Mouse (Mus musculus) megakaryocyte-erythroid progenitor cell, adult 5-6 weeks (primary cell): ENCODE data around the gene Ptprk. TPM values are rescaled to one million over a fixed set of nuclear protein-coding genes. Genes with fewer than 3 reads are reported as not detected.

Experiments
- ATAC-seq: replicated peaks from 2 replicates; pipeline ENCODE4 v1.8.0; 2016; ENCODE audit warnings: mild to moderate bottlenecking, inconsistent platforms; ENCODE audit not compliant: severe bottlenecking, poor library complexity, low FRiP score, low TSS enrichment
- total RNA-seq, 2 experiments: library from RNA; stranded (forward) in 1 of 2; stranded (reverse) in 1 of 2; fragments of 200-1000, 215-1000 nt in 1 of 2; fragments of >200 nt in 1 of 2; fragmentation: Nextera tagmentation in 1 of 2; gene quantifications; 2 replicates each; pipeline ENCODE4 v1.2.3; 2014 to 2017

Gene Ptprk
- total RNA-seq, 2 experiments from 2014 or later, result 0.23 TPM; not detected in 1

DNA sequence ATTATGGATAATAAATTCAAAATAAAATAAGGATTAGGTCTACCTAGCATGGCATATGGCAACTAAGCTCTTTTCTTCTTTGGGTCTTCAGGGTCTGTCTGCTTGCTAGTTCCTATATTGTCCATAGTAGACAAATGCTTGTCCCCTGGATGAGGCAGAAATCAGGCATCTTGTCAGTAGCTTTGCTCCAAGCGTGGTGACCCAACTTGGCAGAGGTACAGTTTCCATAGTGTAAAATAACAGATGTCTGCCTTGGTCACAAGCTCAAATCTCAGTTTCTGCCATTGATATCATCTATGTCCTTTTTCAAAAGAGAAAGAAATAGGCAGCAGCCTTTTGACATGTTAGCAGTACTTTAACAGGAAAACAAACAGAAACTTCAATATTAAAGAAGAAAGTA, 416.4 kb downstream of the Ptprk start:
- no peak for ATAC-seq

DNA sequence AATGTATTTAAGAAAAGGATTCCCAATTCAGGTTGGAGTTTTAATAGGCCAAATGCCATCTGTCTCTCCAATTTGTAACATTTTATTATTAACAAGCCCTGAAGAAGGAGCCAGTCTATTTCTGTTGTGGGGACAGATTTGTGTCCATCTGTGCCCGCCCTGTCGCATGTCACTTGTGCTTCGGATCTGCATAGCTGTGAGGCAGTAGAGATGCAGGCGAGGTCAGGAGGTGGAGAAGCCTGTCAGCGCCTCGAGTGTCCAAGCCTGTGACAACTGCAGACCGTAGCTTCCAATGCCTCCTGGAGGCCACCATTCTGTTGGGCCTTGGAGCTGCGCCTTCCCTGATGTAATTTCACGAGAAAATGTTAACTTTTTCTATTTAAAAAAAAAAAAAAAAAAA, 417.6 kb downstream of the Ptprk start:
- ATAC-seq, result no peak

DNA sequence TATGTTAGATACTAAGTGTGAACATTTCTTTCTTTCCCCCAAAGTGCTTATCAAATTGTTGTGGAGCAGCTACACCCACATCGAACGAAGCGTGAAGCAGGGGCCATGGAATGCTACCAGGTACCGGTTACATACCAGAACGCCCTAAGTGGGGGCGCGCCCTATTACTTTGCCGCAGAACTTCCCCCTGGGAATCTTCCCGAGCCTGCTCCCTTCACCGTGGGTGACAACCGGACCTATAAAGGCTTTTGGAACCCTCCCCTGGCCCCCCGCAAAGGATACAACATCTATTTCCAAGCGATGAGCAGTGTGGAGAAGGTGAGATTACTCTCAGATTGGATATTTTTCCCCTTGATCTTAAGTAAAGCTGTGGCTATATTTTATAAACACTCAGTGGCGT, 418.2 kb downstream of the Ptprk start:
- ATAC-seq, result no peak

DNA sequence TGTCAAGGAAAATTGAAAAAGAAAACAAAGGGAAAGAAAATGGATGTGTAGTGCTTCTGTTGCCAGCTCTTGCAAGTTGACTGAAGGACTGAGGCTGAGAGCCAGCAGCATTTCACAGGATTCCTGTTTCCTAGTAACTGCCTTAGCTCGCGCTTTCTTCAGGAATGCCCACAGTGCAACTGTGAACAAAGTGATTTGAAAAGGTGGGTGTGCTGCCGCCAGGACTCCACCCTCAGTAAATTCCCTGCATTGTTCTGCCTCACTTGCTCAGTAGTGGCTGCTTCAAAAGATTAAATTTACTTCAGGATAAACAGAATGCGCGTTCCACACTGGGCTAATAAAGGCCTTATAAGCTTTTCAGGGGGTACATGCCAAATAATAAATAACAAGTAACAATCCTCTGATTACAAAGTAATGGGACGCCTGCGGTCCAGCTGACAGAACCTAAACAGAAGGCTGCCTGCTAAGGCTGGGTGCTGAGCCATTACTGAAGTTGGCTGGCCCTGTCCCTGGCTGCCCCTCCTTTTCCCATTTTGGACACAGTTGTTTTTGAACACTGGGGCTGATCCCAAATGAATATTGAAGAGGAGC, 418.7 kb downstream of the Ptprk start:
- ATAC-seq, result no peak

DNA sequence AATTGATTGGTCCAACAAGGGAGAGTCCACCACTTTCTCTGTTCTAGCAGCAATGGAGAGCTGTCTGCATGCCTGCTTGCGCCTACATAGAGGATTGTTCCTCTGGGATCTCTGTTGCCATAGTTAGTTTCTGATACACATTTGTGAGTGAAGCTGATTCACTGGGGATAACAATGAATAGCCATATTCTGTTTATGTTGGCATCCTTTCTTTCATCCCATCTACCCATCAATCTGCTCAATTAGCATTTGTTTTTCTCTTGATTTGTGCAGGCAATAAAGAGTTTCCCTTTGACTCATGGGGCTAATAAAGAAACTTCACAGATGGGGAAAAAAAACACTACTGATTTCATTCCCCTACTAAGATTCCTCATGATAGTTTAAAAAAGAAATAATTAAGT, 423.2 kb downstream of the Ptprk start:
- ATAC-seq, result no peak

DNA sequence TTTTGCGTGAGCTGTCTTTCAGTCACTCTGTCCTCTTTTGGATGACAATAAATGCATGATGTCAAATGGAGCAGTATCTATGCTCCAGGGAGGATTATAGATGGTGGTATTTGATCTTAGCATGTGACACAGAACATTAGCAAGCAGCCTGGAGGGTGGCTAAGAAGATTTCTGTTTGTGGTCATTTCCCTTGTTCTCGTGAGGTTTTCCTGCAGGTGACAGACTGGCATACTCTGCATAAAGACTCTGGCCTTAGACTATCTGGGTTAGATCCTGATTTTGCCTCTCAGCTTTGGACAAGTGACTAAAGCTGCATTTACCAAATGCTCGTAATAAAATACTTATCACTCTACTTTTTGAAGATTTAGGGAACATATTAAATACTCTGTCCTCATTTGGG, 423.9 kb downstream of the Ptprk start:
- ATAC-seq, result no peak

DNA sequence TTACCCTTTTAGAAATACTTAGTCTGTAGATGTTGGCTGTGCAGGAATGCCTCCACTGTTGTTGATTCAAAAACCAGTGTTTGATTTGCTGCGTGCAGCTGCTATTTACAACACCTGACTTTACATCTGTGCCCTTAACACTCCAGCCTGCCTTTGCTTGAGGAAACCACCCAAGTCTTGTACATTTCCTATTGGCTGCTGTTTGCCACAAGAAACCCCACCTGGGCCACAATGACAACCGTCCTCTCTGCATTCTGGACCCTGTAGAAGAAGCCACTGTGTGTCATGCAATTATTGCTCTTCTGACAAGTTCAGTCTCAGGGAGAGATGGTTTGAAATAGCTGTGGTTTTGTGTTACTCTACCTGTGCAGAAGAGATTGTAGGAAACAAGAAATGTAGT, 439.0 kb downstream of the Ptprk start:
- no peak for ATAC-seq

DNA sequence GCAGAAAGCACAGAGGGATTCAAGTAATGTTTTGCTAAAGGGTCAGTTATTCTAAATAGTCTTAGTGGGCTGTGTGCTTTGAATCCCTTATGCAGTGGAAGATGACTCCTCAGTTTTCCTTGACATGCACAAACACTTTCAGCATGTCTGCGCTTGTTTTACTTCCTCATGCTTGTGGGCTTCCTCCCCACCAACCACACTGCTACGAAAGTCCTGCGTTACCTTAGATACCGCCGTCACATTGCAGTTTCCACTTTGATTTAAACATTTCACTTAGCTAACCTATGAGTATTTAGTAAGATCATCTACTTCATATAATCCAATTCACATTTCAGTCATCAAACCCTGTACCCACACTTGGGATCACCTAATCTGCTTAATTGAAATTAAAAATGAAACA, 441.5 kb downstream of the Ptprk start:
- ATAC-seq, result peak; percentile 18; the same call in 1 of the 2 replicates

DNA sequence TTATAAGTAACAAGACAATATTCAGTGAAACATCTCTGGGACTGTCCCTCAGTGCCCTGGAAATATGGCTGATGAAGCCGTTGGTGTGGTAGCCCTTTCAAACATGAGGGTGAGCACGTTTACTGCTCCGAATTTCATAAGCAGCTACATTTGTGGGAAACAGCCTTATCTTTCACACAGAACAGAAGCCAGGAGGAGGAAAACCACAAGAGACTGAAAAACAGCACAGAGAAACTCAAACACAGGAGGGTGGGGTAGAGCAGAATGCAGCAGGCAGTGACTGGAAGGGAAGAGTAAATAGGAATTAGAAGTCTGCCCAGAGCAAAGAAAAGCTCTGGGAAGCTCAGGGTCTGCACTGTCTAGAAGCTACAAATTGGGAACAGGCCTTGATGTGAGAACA, 443.7 kb downstream of the Ptprk start:
- peak; percentile 70 for ATAC-seq

DNA sequence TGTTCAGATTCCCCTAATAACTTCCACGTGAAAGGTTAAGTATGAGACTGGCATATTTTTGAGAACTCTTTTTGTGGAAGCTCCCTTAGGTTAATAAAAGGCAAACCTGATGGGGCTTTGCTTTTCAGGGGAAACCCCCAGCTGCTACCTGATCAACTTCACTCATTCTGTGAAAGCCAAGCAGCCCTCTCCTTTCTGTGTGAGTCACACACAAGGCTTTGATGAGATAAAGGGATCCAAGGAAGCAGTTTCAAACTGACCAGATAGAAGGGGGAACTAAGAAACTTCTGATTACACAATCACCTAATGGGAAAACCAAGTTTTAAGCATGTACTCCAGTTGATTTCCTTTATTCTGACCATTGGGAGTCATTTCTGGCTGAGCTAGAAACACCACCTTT, 445.2 kb downstream of the Ptprk start:
- ATAC-seq, result no peak

DNA sequence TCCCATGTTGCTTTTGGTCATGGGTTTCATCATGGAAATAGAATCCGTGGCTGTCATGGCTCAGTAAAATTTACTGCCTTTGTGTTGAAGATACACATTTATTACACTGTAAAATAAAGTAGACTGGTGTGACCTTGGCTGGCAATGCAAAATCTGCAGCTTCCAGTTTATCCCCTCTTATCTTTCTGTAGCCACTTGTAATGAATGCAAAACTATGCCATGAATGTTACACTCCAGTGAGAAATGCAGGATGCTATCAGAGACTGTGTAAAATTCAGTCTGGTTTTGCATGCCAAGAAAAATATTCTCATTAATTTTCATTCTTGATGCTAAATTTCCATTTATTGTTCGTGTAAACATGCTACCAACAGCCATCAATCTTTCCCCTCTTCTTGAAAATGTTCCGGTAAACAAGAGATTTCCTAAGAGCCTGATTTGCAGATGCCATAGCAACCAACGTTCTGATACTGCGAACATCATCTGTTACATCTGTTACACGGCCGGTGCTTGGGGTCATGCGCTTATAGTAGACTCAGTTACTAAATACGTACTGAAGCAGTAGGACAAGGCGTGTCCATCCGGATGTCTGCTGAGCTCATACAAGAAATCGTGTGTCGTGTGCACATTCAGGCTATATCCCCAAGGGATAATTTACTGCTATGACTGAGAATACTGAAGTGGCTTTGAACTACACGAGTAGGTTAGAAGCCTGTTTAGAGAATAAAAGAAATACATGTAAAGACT, 449.5 kb downstream of the Ptprk start:
- ATAC-seq, result no peak

DNA sequence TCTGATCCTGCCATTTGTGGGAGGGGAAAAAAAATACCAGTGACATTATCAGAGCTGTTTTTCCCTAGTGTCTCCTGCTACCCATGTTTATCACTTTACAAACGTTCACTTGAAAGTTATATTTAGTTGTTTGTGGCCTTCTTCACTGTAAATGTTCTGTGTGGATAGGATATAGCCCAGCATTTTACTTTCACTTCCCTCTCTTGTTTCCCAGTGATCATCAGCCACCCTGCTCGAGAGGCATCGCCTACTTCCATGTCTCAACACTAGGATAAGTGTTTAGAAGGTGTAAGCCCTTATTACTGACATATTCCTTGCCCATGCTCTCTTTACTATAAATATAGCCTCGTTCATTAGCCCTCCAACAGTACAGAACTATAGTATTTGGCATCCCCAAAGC, 466.0 kb downstream of the Ptprk start:
- no peak for ATAC-seq

DNA sequence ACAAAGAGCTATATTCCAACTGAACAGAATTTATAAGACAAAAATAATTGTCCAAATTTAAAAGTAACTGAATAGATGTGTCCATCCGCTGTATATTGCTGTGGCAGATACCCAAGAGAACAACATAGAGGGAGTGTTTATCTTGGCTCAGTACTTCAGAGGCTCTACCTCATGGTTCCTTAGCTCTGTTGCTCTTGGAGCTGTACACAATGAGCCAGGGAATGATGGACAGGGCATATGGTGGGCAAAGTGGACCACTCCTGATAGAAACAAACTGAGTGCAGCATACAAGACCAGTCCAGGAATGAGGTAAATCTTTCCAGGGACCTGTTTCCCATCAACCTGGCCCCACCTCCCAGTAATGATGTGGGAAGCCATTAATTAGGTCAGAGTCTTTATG, 468.1 kb downstream of the Ptprk start:
- no peak for ATAC-seq

DNA sequence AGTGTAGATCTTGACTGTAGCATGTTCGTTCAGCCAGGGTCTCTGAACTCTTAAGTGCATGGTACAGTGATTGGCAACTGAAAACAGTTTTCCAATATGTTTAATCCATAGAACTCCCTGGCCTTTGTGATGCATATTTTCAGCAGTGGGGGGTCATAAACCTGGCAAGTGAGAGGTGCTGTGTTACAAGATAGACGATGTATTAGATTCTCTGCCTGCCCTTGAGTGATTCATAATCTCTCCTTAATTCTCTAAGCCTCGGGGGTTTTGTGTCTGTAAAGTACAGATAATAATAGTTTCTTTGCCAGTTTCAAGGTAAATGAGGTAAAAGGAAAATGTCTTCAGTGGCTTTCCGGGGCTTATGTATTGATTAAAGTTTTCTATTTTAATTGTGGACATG, 475.9 kb downstream of the Ptprk start:
- ATAC-seq, result peak; percentile 71

DNA sequence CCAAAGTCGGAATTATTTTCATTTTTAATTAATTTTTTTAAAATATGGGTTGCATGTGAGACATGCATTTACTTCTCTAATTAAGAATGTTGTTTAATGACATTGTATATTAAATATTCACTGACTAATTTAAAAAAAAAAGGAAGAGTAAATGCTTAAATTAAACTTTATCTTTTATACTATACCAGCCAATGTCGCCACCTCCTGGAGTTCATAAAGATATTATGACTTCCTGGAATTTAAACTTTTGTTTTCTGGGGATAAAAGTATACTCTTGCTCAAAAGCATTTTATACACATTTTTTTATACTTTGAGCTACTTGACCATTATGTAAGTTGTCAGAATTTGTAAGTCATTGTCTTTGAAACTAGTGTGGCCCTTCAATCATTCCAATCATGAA, 477.4 kb downstream of the Ptprk start:
- ATAC-seq, result no peak

DNA sequence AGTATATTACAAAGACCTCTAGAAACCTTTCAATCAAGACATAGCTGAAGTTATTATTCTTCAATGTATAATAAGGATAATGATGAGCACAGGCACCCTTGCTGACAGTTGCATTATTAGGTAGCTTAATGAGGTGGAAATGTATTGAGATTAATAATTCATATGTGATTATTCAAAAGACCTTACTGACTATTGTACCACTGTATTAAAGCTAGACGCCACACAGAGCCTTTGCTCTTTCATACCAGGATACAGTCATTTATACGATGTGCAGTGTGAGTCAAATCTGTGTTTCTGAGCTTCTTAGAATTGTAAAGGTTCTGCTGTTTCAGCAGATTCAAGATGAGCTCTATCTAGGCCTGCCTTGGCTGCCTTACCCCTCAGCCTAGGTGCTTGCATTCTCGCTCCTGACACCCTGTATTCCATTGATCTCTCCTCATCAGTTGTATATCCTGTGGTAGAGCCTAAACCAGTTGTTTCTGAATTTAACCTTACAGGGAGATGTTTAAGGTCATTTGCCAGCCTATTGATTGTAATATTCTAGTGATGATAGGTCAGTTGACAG, 489.6 kb downstream of the Ptprk start:
- no peak for ATAC-seq

DNA sequence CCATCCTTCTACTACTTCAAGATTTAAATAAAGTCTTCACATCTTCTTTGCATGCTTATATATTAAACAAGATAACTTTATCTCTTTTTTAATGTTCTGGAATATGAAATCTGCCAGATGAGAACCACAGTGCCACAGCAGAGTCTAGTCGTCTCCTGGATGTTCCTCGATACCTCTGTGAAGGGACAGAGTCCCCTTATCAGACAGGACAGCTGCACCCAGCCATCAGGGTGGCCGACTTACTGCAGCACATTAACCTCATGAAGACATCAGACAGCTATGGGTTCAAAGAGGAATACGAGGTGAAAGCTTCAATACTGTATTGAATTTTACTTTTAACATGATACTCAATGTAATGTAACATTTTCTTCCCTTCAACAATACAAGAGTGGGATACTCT, 491.8 kb downstream of the Ptprk start:
- ATAC-seq, result peak; percentile 99

DNA sequence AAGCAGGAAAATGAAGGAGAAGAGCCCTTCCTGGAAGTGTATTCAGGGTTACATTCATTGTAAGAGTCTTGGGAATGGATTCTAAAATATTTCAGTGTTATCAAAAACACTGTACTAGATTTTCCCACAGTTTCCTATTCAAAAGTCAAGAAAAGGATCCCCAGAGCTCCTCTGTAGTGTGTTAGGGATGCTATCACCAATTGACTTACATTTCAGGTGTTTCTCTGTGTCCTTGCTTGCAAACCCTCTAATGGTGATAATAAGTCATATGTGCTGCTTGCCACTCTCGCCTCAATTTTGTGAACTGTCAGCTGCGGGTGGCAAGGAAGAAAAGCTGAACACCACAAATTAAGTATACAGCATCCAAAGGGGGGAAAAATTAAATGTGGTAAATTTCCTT, 492.2 kb downstream of the Ptprk start:
- ATAC-seq, result peak; percentile 13; the same call in 1 of the 2 replicates

DNA sequence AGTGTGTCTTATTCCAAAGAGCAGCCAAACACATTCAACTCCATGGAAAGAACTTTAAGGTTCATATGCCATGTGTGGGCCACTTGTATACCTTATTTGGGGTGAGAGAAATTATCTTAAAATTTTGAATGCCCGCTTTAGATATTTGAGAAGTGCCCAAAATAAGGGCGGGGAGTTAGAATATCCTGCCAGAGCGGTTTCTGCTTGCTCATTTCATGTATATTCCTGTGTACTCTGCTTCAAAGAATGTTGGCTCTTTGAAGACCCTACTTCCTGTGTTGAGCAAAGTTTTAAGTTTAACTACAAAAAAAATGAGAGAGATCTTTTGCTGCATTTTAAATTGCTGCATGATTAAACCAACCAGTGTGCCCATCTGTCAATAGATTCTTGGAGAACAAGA, 492.8 kb downstream of the Ptprk start:
- ATAC-seq, result no peak

DNA sequence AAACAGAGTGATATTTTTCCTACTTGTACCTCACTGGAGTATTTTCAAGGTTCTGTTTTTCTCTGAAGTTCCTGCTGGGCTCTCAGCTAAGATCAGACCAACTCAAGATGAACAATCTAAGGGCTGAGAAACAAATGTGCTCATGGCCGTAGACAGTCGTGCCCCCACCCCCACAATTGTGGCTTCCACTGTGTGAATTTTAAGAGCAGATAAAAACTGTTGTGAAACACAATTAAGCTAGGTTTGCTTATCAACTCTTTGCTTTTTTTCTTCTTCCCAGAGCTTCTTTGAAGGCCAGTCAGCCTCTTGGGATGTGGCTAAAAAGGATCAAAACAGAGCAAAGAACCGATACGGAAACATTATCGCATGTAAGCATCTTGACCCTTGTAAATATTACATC, 493.4 kb downstream of the Ptprk start:
- peak; percentile 3; the same call in 1 of the 2 replicates for ATAC-seq

DNA sequence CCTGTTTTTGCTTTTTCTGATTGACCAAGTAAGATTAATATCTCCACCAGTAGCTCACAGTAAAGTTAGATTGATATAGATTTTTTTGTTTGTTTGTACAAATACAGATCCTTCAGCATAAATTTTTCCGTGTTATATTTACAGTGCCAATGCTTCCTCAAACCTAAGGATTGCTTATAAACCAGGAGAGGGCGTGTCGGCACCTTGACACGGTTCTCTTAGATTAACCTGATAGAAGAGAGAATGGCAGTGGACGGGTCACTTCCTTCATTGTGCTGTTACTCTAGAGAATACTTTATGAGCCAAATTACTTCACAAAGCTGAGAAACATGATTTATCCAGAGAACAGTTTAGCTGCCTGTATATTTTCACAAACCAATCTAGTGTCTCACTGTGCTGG, 505.0 kb downstream of the Ptprk start:
- ATAC-seq, result no peak
